Mouse (Mus musculus): ENCODE results near the gene Tctn1.
"Not testable (repeated sequence)": the region's sequence is repeated elsewhere in the genome, so short reads cannot be mapped to it uniquely, and the experiment has no call there.

The Tctn1 gene

DNA sequence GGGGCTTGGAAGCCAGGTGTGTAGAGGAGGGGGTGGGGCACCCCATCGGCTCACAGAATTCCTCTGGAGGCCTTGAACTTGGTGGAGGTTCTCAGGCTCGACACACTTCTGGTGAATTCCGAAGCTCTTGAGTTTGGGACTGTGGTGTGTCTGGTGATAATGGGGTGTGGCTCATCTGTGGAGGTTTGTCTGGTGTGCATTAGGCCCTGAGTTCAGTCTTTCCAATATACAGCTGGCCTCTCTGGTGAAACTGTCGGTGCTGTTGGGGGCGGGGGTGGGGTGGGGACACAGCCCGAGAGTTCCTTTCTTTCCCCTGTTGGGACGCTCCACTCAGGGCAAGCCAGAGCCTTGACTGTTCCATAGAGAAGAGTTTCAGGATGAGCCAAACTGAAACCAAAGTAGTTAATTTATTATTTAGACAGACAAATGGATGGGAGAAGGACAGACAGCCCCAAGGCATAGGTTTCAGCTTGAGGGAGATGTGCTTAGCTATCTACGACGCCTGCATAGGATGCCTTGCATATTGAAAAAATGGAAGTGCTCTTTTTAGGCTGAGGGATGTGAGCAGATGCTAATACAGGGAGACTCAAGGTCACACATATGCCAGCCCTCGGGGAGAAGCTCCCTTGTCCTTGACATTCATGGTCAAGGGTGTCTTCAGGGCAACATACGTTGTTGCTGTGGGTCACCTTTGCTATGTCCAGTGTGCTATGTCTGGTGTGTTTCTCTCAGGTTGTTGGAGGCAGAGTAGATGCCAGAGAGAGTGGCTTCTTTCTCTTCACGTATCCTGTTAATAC lies 46.0 kb downstream of the Tctn1 start:
- no peak for DNase-seq

- DNase-seq: no peak
Measured at GRCm38 (mm10) chr5:122217636-122218035, 46.6 kb downstream of the Tctn1 start.

DNA sequence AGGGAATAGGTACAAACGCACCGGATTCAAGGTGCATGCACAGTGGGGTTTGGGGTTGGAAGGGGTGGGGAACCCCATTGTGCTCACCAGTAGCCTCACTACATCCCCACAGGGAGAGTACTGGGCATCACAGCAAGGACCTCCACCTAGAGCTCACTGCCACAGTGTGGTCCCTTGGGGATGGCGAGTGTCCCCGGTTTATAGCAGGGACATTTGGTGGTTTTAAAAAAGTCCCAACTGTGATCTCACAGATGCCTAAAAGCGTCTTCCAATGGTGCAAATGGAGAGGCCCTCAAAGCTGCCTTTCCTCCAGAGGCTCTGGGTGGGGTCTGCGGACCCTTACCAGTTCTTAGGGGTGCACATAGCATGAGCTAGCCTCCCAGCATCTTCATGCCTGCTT lies 50.4 kb downstream of the Tctn1 start:
- no peak for DNase-seq

- not testable (repeated sequence) for DNase-seq
Measured at GRCm38 (mm10) chr5:122212820-122213219, 51.4 kb downstream of the Tctn1 start.

- DNase-seq: no peak
Measured at GRCm38 (mm10) chr5:122212125-122212524, 52.1 kb downstream of the Tctn1 start.

- no peak for DNase-seq
Measured at GRCm38 (mm10) chr5:122210890-122211289, 53.4 kb downstream of the Tctn1 start.

DNA sequence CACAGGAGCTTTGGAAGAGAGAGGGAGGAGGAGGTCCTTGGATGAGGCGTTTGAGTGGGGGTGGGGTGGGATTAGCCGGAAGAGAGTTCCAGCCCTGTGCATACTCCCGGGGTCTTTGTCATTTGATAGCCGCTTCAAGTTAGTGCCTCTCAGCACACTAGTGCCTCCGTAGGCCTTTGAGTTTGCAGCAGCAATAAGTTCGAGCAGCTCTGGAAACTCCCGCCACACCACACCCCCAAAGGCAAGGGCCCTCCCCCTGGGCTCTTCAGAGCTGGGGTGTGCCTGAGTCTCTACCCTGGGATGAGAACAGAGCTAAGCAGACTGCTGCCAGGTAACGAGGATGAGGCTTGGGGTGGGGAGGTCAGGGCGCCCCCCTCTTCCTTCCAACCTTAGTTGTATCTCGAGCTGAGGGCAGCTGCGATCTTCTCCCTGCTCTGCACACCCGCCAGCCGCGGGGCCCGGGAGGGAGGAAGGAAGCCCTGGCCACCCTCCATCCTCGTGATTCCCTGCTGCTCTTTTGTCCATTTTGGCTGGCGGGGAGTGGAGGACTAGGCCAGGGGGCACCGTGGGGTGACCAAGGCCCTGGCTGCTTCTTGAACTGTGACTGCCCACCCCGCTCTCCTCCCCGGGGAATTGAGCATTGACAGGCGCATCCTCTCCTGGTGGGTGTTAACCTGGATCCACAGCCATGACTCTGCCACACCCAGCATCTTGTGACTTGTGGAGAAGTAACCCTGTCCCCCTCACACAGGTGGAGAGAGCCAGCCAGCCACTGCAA lies 54.5 kb downstream of the Tctn1 start:
- DNase-seq: no peak

DNA sequence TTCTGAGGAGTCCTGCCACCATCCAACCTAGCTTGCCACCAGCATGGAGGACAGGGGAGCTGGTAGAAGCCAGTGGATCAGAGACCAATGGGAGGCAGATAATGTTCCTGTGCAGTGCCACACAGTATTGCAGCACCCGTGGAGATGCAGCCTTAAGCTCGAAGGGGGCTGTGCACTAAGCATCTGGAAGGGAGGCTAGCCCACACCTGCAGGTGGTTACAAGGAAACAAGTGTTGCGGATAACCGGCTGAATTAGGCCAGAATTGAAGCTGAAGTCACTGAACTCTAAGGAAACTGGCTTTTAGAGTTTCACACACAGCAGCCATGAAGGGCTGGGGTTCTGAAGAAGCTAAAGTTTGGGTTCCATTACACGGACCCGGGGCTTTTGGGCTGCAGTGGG lies 55.4 kb downstream of the Tctn1 start:
- DNase-seq: no peak

- DNase-seq: no peak
Measured at GRCm38 (mm10) chr5:122206475-122206874, 57.8 kb downstream of the Tctn1 start, which contains the start of gene Hvcn1. Gene Hvcn1, plus strand, starts transcription at chr5:122206804.

GRCm38 (mm10) chr5:122204180-122204579 lies 60.1 kb downstream of the Tctn1 start:
- DNase-seq: no peak

- DNase-seq: no peak
Measured at GRCm38 (mm10) chr5:122201904-122202303, 62.4 kb downstream of the Tctn1 start.

GRCm38 (mm10) chr5:122200872-122201271 lies 63.4 kb downstream of the Tctn1 start:
- no peak for DNase-seq

DNA sequence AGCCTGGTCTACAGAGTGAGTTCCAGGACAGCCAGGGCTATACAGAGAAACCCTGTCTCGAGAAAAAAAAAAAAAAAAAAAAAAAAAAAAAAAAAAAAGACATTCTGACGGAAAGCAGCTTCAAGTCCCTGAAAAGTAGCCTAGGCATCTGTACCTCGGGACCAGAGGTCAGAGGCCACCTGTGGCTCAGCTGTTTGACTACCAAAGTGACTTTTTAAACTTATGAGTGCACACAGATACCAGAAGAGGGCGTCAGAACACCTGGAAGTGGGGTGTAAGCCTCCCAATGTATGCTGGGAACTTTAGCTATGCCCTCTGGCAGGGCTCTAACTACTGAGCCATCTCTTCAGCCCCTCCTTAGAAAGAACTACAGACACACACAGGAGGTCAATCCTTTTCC lies 71.9 kb downstream of the Tctn1 start:
- no peak for DNase-seq

GRCm38 (mm10) chr5:122191269-122192063 lies 72.8 kb downstream of the Tctn1 start:
- DNase-seq: no peak

GRCm38 (mm10) chr5:122190465-122190864 lies 73.8 kb downstream of the Tctn1 start:
- no peak for DNase-seq

GRCm38 (mm10) chr5:122189115-122189514 lies 75.1 kb downstream of the Tctn1 start:
- DNase-seq: no peak

Measured in cerebellum, adult 8-10 months (tissue).